Mouse (Mus musculus) myocyte (in vitro differentiated cells): Measurements from ENCODE around the gene Gm49395.

Source experiments
- E2F4 ChIP-seq: IDR thresholded peaks from one replicate; pipeline ENCODE4 v1.6.1; 2011; ENCODE audit warnings: mild to moderate bottlenecking, control low read depth, moderate library complexity; ENCODE audit not compliant: insufficient read depth
- MAX ChIP-seq: IDR thresholded peaks from one replicate; pipeline ENCODE4 v1.6.1; 2011; ENCODE audit warnings: low read depth, mild to moderate bottlenecking, control low read depth
- POLR2A ChIP-seq: IDR thresholded peaks from one replicate; pipeline ENCODE4 v1.6.1; 2011; ENCODE audit warnings: low read depth, mild to moderate bottlenecking, control low read depth, moderate library complexity; ENCODE audit not compliant: insufficient read length
- POLR2AphosphoS2 ChIP-seq: IDR thresholded peaks from one replicate; pipeline ENCODE4 v1.6.1; 2011; ENCODE audit warnings: low read depth, control low read depth; ENCODE audit not compliant: insufficient read length
- TCF12 ChIP-seq: IDR thresholded peaks from one replicate; pipeline ENCODE4 v1.6.1; 2011; ENCODE audit warnings: mild to moderate bottlenecking, control low read depth; ENCODE audit not compliant: poor library complexity, insufficient read depth, severe bottlenecking
- USF1 ChIP-seq: IDR thresholded peaks from one replicate; pipeline ENCODE4 v1.6.1; 2011; ENCODE audit warnings: low read depth, mild to moderate bottlenecking, control low read depth, moderate library complexity

GRCm38 (mm10) chr13:115006213-115006835, 95.4 kb downstream of the Gm49395 start:
- TF ChIP-seq TCF12 (no peak), E2F4 (no peak), USF1 (no peak), POLR2A (no peak), MAX (no peak), POLR2AphosphoS2 (no peak)
